Mouse (Mus musculus): Measurements from ENCODE around the gene Cpt1b.

GRCm38 (mm10) chr15:89424621-89425020 is 1.0 kb downstream of the Cpt1b start:
- no peak for TF ChIP-seq CTCF (conservative IDR thresholded peaks at IDR 0.05; ENCODE audit: low read length)
- no peak for TF ChIP-seq POU5F1 (IDR thresholded peaks at IDR 0.05; ENCODE audit: borderline replicate concordance, low read length)

Measured in E14TG2a.4 (cell line).